Mouse (Mus musculus) hematopoietic stem cell, adult 5-6 weeks (primary cell): ENCODE measurements around the gene Wfikkn1. TPM values are rescaled to one million over a fixed set of nuclear protein-coding genes. Genes with fewer than 3 reads are reported as not detected.
A peak's percentile ranks its signal among the peaks of the same experiment; 100 is the strongest.

Experiments used
- ATAC-seq, 2 experiments: fragments of 125-278 bp in 1 of 2; replicated peaks in 1 of 2; 2 replicates each; pipeline ENCODE4 v1.8.0; 2016 to 2017; ENCODE audit warnings: inconsistent platforms in 2 of 2, mild to moderate bottlenecking in 2 of 2, moderate number of reproducible peaks in 2 of 2, low read depth in 1 of 2, moderate TSS enrichment in 1 of 2; ENCODE audit not compliant: low FRiP score in 2 of 2, poor library complexity in 2 of 2, severe bottlenecking in 2 of 2, insufficient read depth in 1 of 2, low TSS enrichment in 1 of 2
- total RNA-seq: library from RNA; stranded (forward); fragments of 172-1452, 232-1000 nt; gene quantifications from 2 replicates; pipeline ENCODE4 v1.2.3, GENCODE M21; 2017

The Wfikkn1 gene
- total RNA-seq, 1 experiment from 2014 or later, result 0.79 TPM

- ATAC-seq, result no peak
Observed at GRCm38 (mm10) chr17:25833961-25834594, 46.6 kb downstream of the Wfikkn1 start.

- ATAC-seq, result peak; percentile 14 to 33; a peak in 3 of 4 replicates
Observed at GRCm38 (mm10) chr17:25833291-25833663, 47.4 kb downstream of the Wfikkn1 start, which contains the start of gene Stub1. Stub1 (minus strand) TSS chr17:25833404.

GRCm38 (mm10) chr17:25832436-25833290 lies 48.0 kb downstream of the Wfikkn1 start:
- ATAC-seq, result peak; percentile 81 to 86

GRCm38 (mm10) chr17:25831451-25832281 lies 49.0 kb downstream of the Wfikkn1 start:
- no peak for ATAC-seq

- ATAC-seq, result no peak
Observed at GRCm38 (mm10) chr17:25830806-25831431, 49.7 kb downstream of the Wfikkn1 start.

GRCm38 (mm10) chr17:25830200-25830753 lies 50.4 kb downstream of the Wfikkn1 start:
- ATAC-seq, result no peak

- no peak for ATAC-seq
Observed at GRCm38 (mm10) chr17:25829558-25830017, 51.1 kb downstream of the Wfikkn1 start.

GRCm38 (mm10) chr17:25828712-25829557 lies 51.7 kb downstream of the Wfikkn1 start, which contains the start of gene Jmjd8:
Jmjd8 (plus strand) TSS chr17:25828867.
- peak in 1 of 2 experiments; percentile 37; a peak in 3 of 4 replicates for ATAC-seq

GRCm38 (mm10) chr17:25828223-25828594 lies 52.4 kb downstream of the Wfikkn1 start:
- ATAC-seq, result no peak

Other genes starting within 250 kb of the Wfikkn1 start
- gene Gng13, start 163.7 kb downstream of the Wfikkn1 start, total RNA-seq, result not detected in 2 replicates
- 11.9 and 12.8 TPM in 2 replicates for gene Chtf18, start 153.4 kb downstream of the Wfikkn1 start, total RNA-seq
- gene Rpusd1, start 153.2 kb downstream of the Wfikkn1 start, total RNA-seq, result 1.8 and 4.6 TPM in 2 replicates
- gene Mslnl, start 144.8 kb downstream of the Wfikkn1 start, total RNA-seq, result not detected in 2 replicates
- gene Msln, start 126.5 kb downstream of the Wfikkn1 start, total RNA-seq, result not detected in 2 replicates
- gene Narfl, start 107.1 kb downstream of the Wfikkn1 start, total RNA-seq, result 13.4 and 21.5 TPM in 2 replicates
- 18.6 and 42.3 TPM in 2 replicates for gene Haghl, start 95.2 kb downstream of the Wfikkn1 start, total RNA-seq
- 0.38 TPM in 1 of 2 replicates, not detected in the other for gene Ccdc78, start 94.3 kb downstream of the Wfikkn1 start, total RNA-seq
- 21.1 and 33.3 TPM in 2 replicates for gene Fam173a, start 88.0 kb downstream of the Wfikkn1 start, total RNA-seq
- gene AC134908.4, start 85.2 kb downstream of the Wfikkn1 start, total RNA-seq, result not detected in 2 replicates
- 24.9 and 26.5 TPM in 2 replicates for gene Metrn, start 83.7 kb downstream of the Wfikkn1 start, total RNA-seq
- gene Fbxl16, start 71.8 kb downstream of the Wfikkn1 start, total RNA-seq, result 0.06 TPM in 1 of 2 replicates, not detected in the other
- gene Wdr24, start 57.2 kb downstream of the Wfikkn1 start, total RNA-seq, result 16.5 and 17.6 TPM in 2 replicates
- gene Jmjd8, start 52.0 kb downstream of the Wfikkn1 start, total RNA-seq, result 23.2 and 25.3 TPM in 2 replicates
- gene Stub1, start 47.5 kb downstream of the Wfikkn1 start, total RNA-seq, result 79.5 and 84.8 TPM in 2 replicates
- gene Rhbdl1, start 43.6 kb downstream of the Wfikkn1 start, total RNA-seq, result not detected in 2 replicates
- gene Gm20683, start 39.1 kb downstream of the Wfikkn1 start, total RNA-seq, result 1.4 TPM in 1 of 2 replicates, not detected in the other
- gene Rhot2, start 36.0 kb downstream of the Wfikkn1 start, total RNA-seq, result 24.6 and 27.1 TPM in 2 replicates
- 13.0 and 13.6 TPM in 2 replicates for gene Wdr90, start 19.4 kb downstream of the Wfikkn1 start, total RNA-seq
- 7.3 and 13.5 TPM in 2 replicates for gene Mcrip2, start 12.1 kb downstream of the Wfikkn1 start, total RNA-seq
- gene Mettl26, start 5.8 kb downstream of the Wfikkn1 start, total RNA-seq, result 20.1 and 35.2 TPM in 2 replicates
- 12.3 and 17.1 TPM in 2 replicates for gene Rab40c, start 38.9 kb upstream of the Wfikkn1 start, total RNA-seq
- 33.8 and 47.5 TPM in 2 replicates for gene Pigq, start 64.1 kb upstream of the Wfikkn1 start, total RNA-seq
- not detected in 2 replicates for gene Nhlrc4, start 64.1 kb upstream of the Wfikkn1 start, total RNA-seq
- not detected in 2 replicates for gene A930017K11Rik, start 71.7 kb upstream of the Wfikkn1 start, total RNA-seq
- 3.3 and 8.1 TPM in 2 replicates for gene Capn15, start 104.9 kb upstream of the Wfikkn1 start, total RNA-seq
- gene Rab11fip3, start 188.7 kb upstream of the Wfikkn1 start, total RNA-seq, result 4.7 and 6.5 TPM in 2 replicates
- gene Decr2, start 209.5 kb upstream of the Wfikkn1 start, total RNA-seq, result 23.8 and 27.2 TPM in 2 replicates
- gene Nme4, start 214.7 kb upstream of the Wfikkn1 start, total RNA-seq, result 70.3 and 75.4 TPM in 2 replicates
- 10.3 and 13.2 TPM in 2 replicates for gene Tmem8, start 232.4 kb upstream of the Wfikkn1 start, total RNA-seq
- gene Mrpl28, start 242.6 kb upstream of the Wfikkn1 start, total RNA-seq, result 21.7 and 31.0 TPM in 2 replicates